Mouse (Mus musculus) kidney, postnatal 36 days (tissue): ENCODE measurements around the gene Rragd.

Source experiments
- DNase-seq, 2 experiments: peaks; one replicate each; pipeline ENCODE4 v3.0.0; 2021 to 2022; ENCODE audit warnings: mixed read lengths in 2 of 2

The Rragd gene

GRCm38 (mm10) chr4:33052055-33052454, 69.2 kb downstream of the Rragd start:
- DNase-seq, result no peak

- DNase-seq, result peak in 1 of 2 experiments; percentile 16
These were observed 69.8 kb downstream of the Rragd start for GRCm38 (mm10) chr4:33052650-33053049.

- DNase-seq, result no peak
These were observed 71.6 kb downstream of the Rragd start for GRCm38 (mm10) chr4:33054426-33054825.

- no peak for DNase-seq
These were observed 73.5 kb downstream of the Rragd start for GRCm38 (mm10) chr4:33056317-33056716.

- DNase-seq, result peak in 1 of 2 experiments; percentile 12
These were observed 75.3 kb downstream of the Rragd start for GRCm38 (mm10) chr4:33057890-33058687.

GRCm38 (mm10) chr4:33061158-33061557, 78.3 kb downstream of the Rragd start:
- no peak for DNase-seq

GRCm38 (mm10) chr4:33062981-33063380, 80.1 kb downstream of the Rragd start, which contains the start of gene Gabrr2:
TSS of gene Gabrr2 (plus strand) at chr4:33062999.
- no peak for DNase-seq

- DNase-seq, result no peak
These were observed 82.1 kb downstream of the Rragd start for GRCm38 (mm10) chr4:33064986-33065385.

- DNase-seq, result no peak
These were observed 83.6 kb downstream of the Rragd start for GRCm38 (mm10) chr4:33066223-33066960.

- DNase-seq, result no peak
These were observed 84.5 kb downstream of the Rragd start for GRCm38 (mm10) chr4:33067331-33067730.

GRCm38 (mm10) chr4:33067826-33068225, 85.0 kb downstream of the Rragd start:
- no peak for DNase-seq

GRCm38 (mm10) chr4:33068894-33069293, 86.1 kb downstream of the Rragd start:
- DNase-seq, result no peak

- no peak for DNase-seq
These were observed 87.5 kb downstream of the Rragd start for GRCm38 (mm10) chr4:33070326-33070725.

- DNase-seq, result no peak
These were observed 88.5 kb downstream of the Rragd start for GRCm38 (mm10) chr4:33071337-33071736.
